Mouse (Mus musculus): ENCODE data around the gene Zranb1. TPM values are rescaled to one million over a fixed set of nuclear protein-coding genes. Genes with fewer than 3 reads are reported as not detected.
A peak's percentile ranks its signal among the peaks of the same experiment; 100 is the strongest.

Gene Zranb1
- polyA plus RNA-seq, 1 experiment from 2014 or later: 29.3 TPM

- Histone ChIP-seq H3K36me3 (ENCODE audit: control insufficient read depth, insufficient read depth, low read length) (no peaks in the 10 kb centered on the region), H3K9me3 (ENCODE audit: control insufficient read depth, low read length) (no peaks in the 10 kb centered on the region), H3K4me2 (ENCODE audit: low read depth, low read length) (no peak overlapping the region), H3K4me3 (ENCODE audit: low read depth, low read length) (no peak overlapping the region), H3K27ac (ENCODE audit: low read depth, low read length) (no peak overlapping the region), H3K4me1 (ENCODE audit: control insufficient read depth, insufficient read depth, low read length) (no peaks in the 10 kb centered on the region), H3K27me3 (ENCODE audit: control insufficient read depth, insufficient read depth, low read length) (no peaks in the 10 kb centered on the region), H3K9ac (replicated peaks; ENCODE audit: low read depth, low read length) (no peak overlapping the region)
- no peak for ATAC-seq (ENCODE audit: low read depth)
- WGBS: 89% methylated on average over 3 of the region's 3 CpGs
Measured at GRCm38 (mm10) chr7:132903796-132904195, 27.1 kb upstream of the Zranb1 start.

- no peak overlapping the region for H3K27ac ChIP-seq (ENCODE audit: low read depth, low read length)
- no peaks in the 10 kb centered on the region for H3K4me1 ChIP-seq (ENCODE audit: control insufficient read depth, insufficient read depth, low read length)
- ATAC-seq (ENCODE audit: low read depth): no peak
- H3K4me2 ChIP-seq (ENCODE audit: low read depth, low read length): no peak overlapping the region
- H3K27me3 ChIP-seq (ENCODE audit: control insufficient read depth, insufficient read depth, low read length): no peaks in the 10 kb centered on the region
- no peak overlapping the region for H3K4me3 ChIP-seq (ENCODE audit: low read depth, low read length)
- no peaks in the 10 kb centered on the region for H3K36me3 ChIP-seq (ENCODE audit: control insufficient read depth, insufficient read depth, low read length)
- 66% methylated on average over 3 of the region's 3 CpGs for WGBS
- H3K9me3 ChIP-seq (ENCODE audit: control insufficient read depth, low read length): no peaks in the 10 kb centered on the region
- no peak overlapping the region for H3K9ac ChIP-seq (replicated peaks; ENCODE audit: low read depth, low read length)
Measured at GRCm38 (mm10) chr7:132921971-132922370, 9.0 kb upstream of the Zranb1 start.

GRCm38 (mm10) chr7:132925227-132925626 is 5.7 kb upstream of the Zranb1 start:
- Histone ChIP-seq H3K9me3 (ENCODE audit: control insufficient read depth, low read length) (no peaks in the 10 kb centered on the region), H3K4me1 (ENCODE audit: control insufficient read depth, insufficient read depth, low read length) (0 out of 2 replicates have a peak, but pooled peaks cover 1% of the 10 kb centered on the region), H3K36me3 (ENCODE audit: control insufficient read depth, insufficient read depth, low read length) (no peaks in the 10 kb centered on the region), H3K4me3 (ENCODE audit: low read depth, low read length) (no peak overlapping the region), H3K9ac (replicated peaks; ENCODE audit: low read depth, low read length) (no peak overlapping the region), H3K27me3 (ENCODE audit: control insufficient read depth, insufficient read depth, low read length) (no peaks in the 10 kb centered on the region), H3K4me2 (ENCODE audit: low read depth, low read length) (no peak overlapping the region), H3K27ac (ENCODE audit: low read depth, low read length) (no peak overlapping the region)
- WGBS: 73% methylated on average over 2 of the region's 2 CpGs
- no peak for ATAC-seq (ENCODE audit: low read depth)

GRCm38 (mm10) chr7:132927201-132927600 is 3.7 kb upstream of the Zranb1 start:
- Histone ChIP-seq H3K4me3 (ENCODE audit: low read depth, low read length) (no peak overlapping the region), H3K9ac (replicated peaks; ENCODE audit: low read depth, low read length) (no peak overlapping the region), H3K27ac (ENCODE audit: low read depth, low read length) (no peak overlapping the region), H3K36me3 (ENCODE audit: control insufficient read depth, insufficient read depth, low read length) (no peaks in the 10 kb centered on the region), H3K27me3 (ENCODE audit: control insufficient read depth, insufficient read depth, low read length) (no peaks in the 10 kb centered on the region), H3K9me3 (ENCODE audit: control insufficient read depth, low read length) (no peaks in the 10 kb centered on the region), H3K4me1 (ENCODE audit: control insufficient read depth, insufficient read depth, low read length) (peaks cover 4% of the 10 kb centered on the region; the same call in 1 of the 2 replicates), H3K4me2 (ENCODE audit: low read depth, low read length) (no peak overlapping the region)
- WGBS: 58% methylated on average over 3 of the region's 3 CpGs
- ATAC-seq (ENCODE audit: low read depth): no peak

GRCm38 (mm10) chr7:132930055-132930454 is 887 bp upstream of the Zranb1 start:
- H3K9ac ChIP-seq (replicated peaks; ENCODE audit: low read depth, low read length): peak overlapping the region; percentile 93
- H3K36me3 ChIP-seq (ENCODE audit: control insufficient read depth, insufficient read depth, low read length): no peaks in the 10 kb centered on the region
- H3K27ac ChIP-seq (ENCODE audit: low read depth, low read length): no peak overlapping the region
- H3K4me1 ChIP-seq (ENCODE audit: control insufficient read depth, insufficient read depth, low read length): peaks cover 12% of the 10 kb centered on the region
- H3K4me2 ChIP-seq (ENCODE audit: low read depth, low read length): peak overlapping the region; percentile 67
- H3K27me3 ChIP-seq (ENCODE audit: control insufficient read depth, insufficient read depth, low read length): no peaks in the 10 kb centered on the region
- 91% methylated on average over 5 of the region's 5 CpGs for WGBS
- no peak for ATAC-seq (ENCODE audit: low read depth)
- peak overlapping the region; percentile 93 for H3K4me3 ChIP-seq (ENCODE audit: low read depth, low read length)
- no peaks in the 10 kb centered on the region for H3K9me3 ChIP-seq (ENCODE audit: control insufficient read depth, low read length)

GRCm38 (mm10) chr7:132931560-132932351 is 814 bp downstream of the Zranb1 start:
- H3K9me3 ChIP-seq (ENCODE audit: control insufficient read depth, low read length): no peaks in the 10 kb centered on the region
- H3K27me3 ChIP-seq (ENCODE audit: control insufficient read depth, insufficient read depth, low read length): no peaks in the 10 kb centered on the region
- peak overlapping the region; percentile 93 for H3K9ac ChIP-seq (replicated peaks; ENCODE audit: low read depth, low read length)
- H3K4me3 ChIP-seq (ENCODE audit: low read depth, low read length): peak overlapping the region; percentile 93
- H3K36me3 ChIP-seq (ENCODE audit: control insufficient read depth, insufficient read depth, low read length): no peaks in the 10 kb centered on the region
- ATAC-seq (ENCODE audit: low read depth): peak; percentile 67
- peak overlapping the region; percentile 99 for H3K27ac ChIP-seq (ENCODE audit: low read depth, low read length)
- peaks cover 12% of the 10 kb centered on the region for H3K4me1 ChIP-seq (ENCODE audit: control insufficient read depth, insufficient read depth, low read length)
- H3K4me2 ChIP-seq (ENCODE audit: low read depth, low read length): peak overlapping the region; percentile 86
- under 1% methylated on average over 44 of the region's 55 CpGs for WGBS

- Histone ChIP-seq H3K4me2 (ENCODE audit: low read depth, low read length) (no peak overlapping the region), H3K27ac (ENCODE audit: low read depth, low read length) (no peak overlapping the region), H3K9me3 (ENCODE audit: control insufficient read depth, low read length) (no peaks in the 10 kb centered on the region), H3K27me3 (ENCODE audit: control insufficient read depth, insufficient read depth, low read length) (no peaks in the 10 kb centered on the region), H3K36me3 (ENCODE audit: control insufficient read depth, insufficient read depth, low read length) (no peaks in the 10 kb centered on the region), H3K9ac (replicated peaks; ENCODE audit: low read depth, low read length) (no peak overlapping the region), H3K4me3 (ENCODE audit: low read depth, low read length) (no peak overlapping the region), H3K4me1 (ENCODE audit: control insufficient read depth, insufficient read depth, low read length) (peaks cover 12% of the 10 kb centered on the region)
- no peak for ATAC-seq (ENCODE audit: low read depth)
- WGBS: 90% methylated on average over 1 of the region's 1 CpGs
Measured at GRCm38 (mm10) chr7:132933331-132933730, 2.4 kb downstream of the Zranb1 start.

GRCm38 (mm10) chr7:132934743-132935142 is 3.8 kb downstream of the Zranb1 start:
- Histone ChIP-seq H3K27me3 (ENCODE audit: control insufficient read depth, insufficient read depth, low read length) (no peaks in the 10 kb centered on the region), H3K9ac (replicated peaks; ENCODE audit: low read depth, low read length) (no peak overlapping the region), H3K27ac (ENCODE audit: low read depth, low read length) (no peak overlapping the region), H3K36me3 (ENCODE audit: control insufficient read depth, insufficient read depth, low read length) (no peaks in the 10 kb centered on the region), H3K4me3 (ENCODE audit: low read depth, low read length) (no peak overlapping the region), H3K4me1 (ENCODE audit: control insufficient read depth, insufficient read depth, low read length) (peaks cover 14% of the 10 kb centered on the region), H3K9me3 (ENCODE audit: control insufficient read depth, low read length) (no peaks in the 10 kb centered on the region), H3K4me2 (ENCODE audit: low read depth, low read length) (no peak overlapping the region)
- no peak for ATAC-seq (ENCODE audit: low read depth)

- ATAC-seq (ENCODE audit: low read depth): no peak
- H3K27me3 ChIP-seq (ENCODE audit: control insufficient read depth, insufficient read depth, low read length): no peaks in the 10 kb centered on the region
- no peak overlapping the region for H3K4me2 ChIP-seq (ENCODE audit: low read depth, low read length)
- no peak overlapping the region for H3K4me3 ChIP-seq (ENCODE audit: low read depth, low read length)
- no peaks in the 10 kb centered on the region for H3K36me3 ChIP-seq (ENCODE audit: control insufficient read depth, insufficient read depth, low read length)
- WGBS: 87% methylated on average over 2 of the region's 2 CpGs
- H3K27ac ChIP-seq (ENCODE audit: low read depth, low read length): no peak overlapping the region
- no peaks in the 10 kb centered on the region for H3K9me3 ChIP-seq (ENCODE audit: control insufficient read depth, low read length)
- 0 out of 2 replicates have a peak, but pooled peaks cover 2% of the 10 kb centered on the region for H3K4me1 ChIP-seq (ENCODE audit: control insufficient read depth, insufficient read depth, low read length)
- H3K9ac ChIP-seq (replicated peaks; ENCODE audit: low read depth, low read length): no peak overlapping the region
Measured at GRCm38 (mm10) chr7:132939118-132939517, 8.2 kb downstream of the Zranb1 start.
